ENCODE assay signal across 13 mouse cellular contexts in the genomic region with DNA sequence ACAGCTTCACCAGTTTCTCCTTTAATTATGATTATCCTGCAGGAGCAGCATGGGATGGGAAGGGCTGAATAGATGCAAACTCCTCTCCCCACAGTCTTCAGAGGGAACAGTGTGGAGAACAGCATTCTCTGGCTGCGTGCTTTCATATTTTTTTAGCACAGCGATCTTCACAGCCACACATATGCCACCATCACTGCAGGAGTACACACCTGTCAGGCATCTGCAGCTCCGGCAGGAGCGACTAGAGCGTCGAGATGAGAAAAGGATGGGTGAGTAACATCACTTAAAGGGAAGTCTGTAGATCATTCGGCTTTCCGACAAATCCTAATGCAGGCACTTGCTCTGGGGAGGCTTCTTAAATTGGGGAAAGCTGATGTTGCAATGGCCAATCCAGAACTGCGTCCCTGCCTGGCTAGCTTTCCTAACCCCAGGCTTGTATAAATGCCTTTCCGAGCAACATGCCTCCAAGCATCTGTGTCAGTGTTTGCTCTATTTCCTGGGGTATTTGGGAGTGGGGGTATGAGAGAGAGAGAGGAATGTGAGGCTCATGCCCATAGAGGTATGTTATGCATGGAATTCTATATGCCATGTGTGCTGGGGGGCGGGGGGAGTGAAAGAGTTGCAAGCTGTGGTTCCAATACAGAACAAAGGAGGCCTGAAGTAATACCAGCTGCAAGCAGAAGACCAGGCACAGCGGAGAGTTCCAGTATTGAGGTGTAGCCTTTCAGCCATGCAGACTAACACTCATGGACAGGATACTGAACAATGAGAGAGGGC.
DNase-seq lines count a peak whose midpoint lies in the region; ATAC-seq and TF ChIP-seq lines count a peak whose summit lies in the region.
"Had no signal": no experiment of that assay in that cellular context is flagged by ENCODE, and none has a peak within 500 bp of the region (broad histone marks: within the 10 kb centered on the region; RNA-seq: fewer than 3 reads in every experiment).

No protein-coding gene starts in this region.

- H3K4me1 ChIP-seq in heart, embryonic 13.5 days, result peaks cover 66% of the 10 kb centered on the region
- H3K4me1 ChIP-seq in midbrain, embryonic 16.5 days (ENCODE audit: control insufficient read depth, insufficient read depth, low read length), result peaks cover 5% of the 10 kb centered on the region
- peaks cover 9% of the 10 kb centered on the region; the same call in 1 of the 2 replicates for H3K4me1 ChIP-seq in midbrain, embryonic 15.5 days
- H3K4me1 ChIP-seq in hindbrain, embryonic 14.5 days (replicated peaks; ENCODE audit: control insufficient read depth, insufficient read depth, low read length), result peaks cover 16% of the 10 kb centered on the region; the same call in 1 of the 2 replicates
- no peaks in the 10 kb centered on the region for H3K4me1 ChIP-seq in liver, postnatal 0 days (ENCODE audit: insufficient read depth)

- DNase-seq in heart, postnatal 14 days, result no peak
- no peak for DNase-seq in hindbrain, embryonic 14.5 days (ENCODE audit: low spot score)
- DNase-seq in retina, postnatal 1 day, result peak; percentile 49
- no peak for DNase-seq in B cell, adult 2 months
- DNase-seq in liver, postnatal 0 days, result no peak
- DNase-seq: adrenal gland, postnatal 10 days; kidney, postnatal 36 days; lung, adult 2 months had no signal

- H3K9ac ChIP-seq in heart, embryonic 13.5 days, result 0 out of 2 replicates have a peak overlapping the region, but pooled peaks have one; percentile 28
- H3K9ac ChIP-seq in midbrain, embryonic 16.5 days (ENCODE audit: low read depth, low read length), result no peak overlapping the region
- no peak overlapping the region for H3K9ac ChIP-seq in midbrain, embryonic 15.5 days
- H3K9ac ChIP-seq in hindbrain, embryonic 14.5 days, result peak overlapping the region; percentile 13; the same call in 1 of the 2 replicates
- H3K9ac ChIP-seq in liver, postnatal 0 days (replicated peaks), result no peak overlapping the region

- no peak overlapping the region for H3K27ac ChIP-seq in heart, embryonic 13.5 days (replicated peaks)
- H3K27ac ChIP-seq in midbrain, embryonic 16.5 days (ENCODE audit: low read length), result no peak overlapping the region
- H3K27ac ChIP-seq in midbrain, embryonic 15.5 days, result no peak overlapping the region
- H3K27ac ChIP-seq in hindbrain, embryonic 14.5 days, result no peak overlapping the region; the same call in 1 of the 2 replicates
- H3K27ac ChIP-seq in liver, postnatal 0 days (ENCODE audit: low read depth), result no peak overlapping the region

- H3K36me3 ChIP-seq in heart, embryonic 13.5 days, result no peaks in the 10 kb centered on the region
- H3K36me3 ChIP-seq in midbrain, embryonic 16.5 days (ENCODE audit: control insufficient read depth, insufficient read depth, low read length), result no peaks in the 10 kb centered on the region
- H3K36me3 ChIP-seq in midbrain, embryonic 15.5 days (replicated peaks), result no peaks in the 10 kb centered on the region
- no peaks in the 10 kb centered on the region for H3K36me3 ChIP-seq in hindbrain, embryonic 14.5 days (replicated peaks; ENCODE audit: control insufficient read depth, insufficient read depth)
- H3K36me3 ChIP-seq in liver, postnatal 0 days (replicated peaks; ENCODE audit: insufficient read depth, low read length), result no peaks in the 10 kb centered on the region

- H3K4me3 ChIP-seq in heart, embryonic 13.5 days, result no peak overlapping the region
- H3K4me3 ChIP-seq in midbrain, embryonic 16.5 days (ENCODE audit: low read depth, low read length), result no peak overlapping the region
- H3K4me3 ChIP-seq in midbrain, embryonic 15.5 days, result no peak overlapping the region
- H3K4me3 ChIP-seq in hindbrain, embryonic 14.5 days (replicated peaks; ENCODE audit: low read length), result no peak overlapping the region
- no peak overlapping the region for H3K4me3 ChIP-seq in liver, postnatal 0 days (ENCODE audit: low read depth, low read length)

- H3K4me2 ChIP-seq in heart, embryonic 13.5 days, result no peak overlapping the region
- H3K4me2 ChIP-seq in midbrain, embryonic 16.5 days (ENCODE audit: low read length), result 0 out of 2 replicates have a peak overlapping the region, but pooled peaks have one; percentile 10
- no peak overlapping the region for H3K4me2 ChIP-seq in midbrain, embryonic 15.5 days
- no peak overlapping the region for H3K4me2 ChIP-seq in hindbrain, embryonic 14.5 days (replicated peaks)
- no peak overlapping the region for H3K4me2 ChIP-seq in liver, postnatal 0 days (ENCODE audit: low read depth, low read length)
- H3K4me2 ChIP-seq: heart, embryonic 11.5 days had no signal

- H3K9me3 ChIP-seq in heart, embryonic 13.5 days, result no peaks in the 10 kb centered on the region
- no peaks in the 10 kb centered on the region for H3K9me3 ChIP-seq in midbrain, embryonic 16.5 days (replicated peaks; ENCODE audit: control insufficient read depth, low read length, poor library complexity, severe bottlenecking)
- no peaks in the 10 kb centered on the region for H3K9me3 ChIP-seq in midbrain, embryonic 15.5 days
- H3K9me3 ChIP-seq in hindbrain, embryonic 14.5 days (ENCODE audit: control insufficient read depth, low read length), result no peaks in the 10 kb centered on the region
- H3K9me3 ChIP-seq in liver, postnatal 0 days (ENCODE audit: low read length), result no peaks in the 10 kb centered on the region

- 74% methylated on average over 12 of the region's 12 CpGs for WGBS in heart, embryonic 13.5 days
- 76% methylated on average over 12 of the region's 12 CpGs for WGBS in midbrain, embryonic 16.5 days
- WGBS in midbrain, embryonic 15.5 days, result 70% methylated on average over 12 of the region's 12 CpGs
- WGBS in hindbrain, embryonic 14.5 days, result 78% methylated on average over 12 of the region's 12 CpGs
- WGBS in liver, postnatal 0 days (ENCODE audit: insufficient replicate concordance), result 80% methylated on average over 12 of the region's 12 CpGs

- TF ChIP-seq CTCF in liver, postnatal 0 days (IDR thresholded peaks at IDR 0.05; ENCODE audit: low read depth), result no peak

- H3K27me3 ChIP-seq in heart, embryonic 13.5 days (replicated peaks), result no peaks in the 10 kb centered on the region
- H3K27me3 ChIP-seq in midbrain, embryonic 16.5 days (ENCODE audit: control insufficient read depth, insufficient read depth, low read depth, low read length), result no peaks in the 10 kb centered on the region
- H3K27me3 ChIP-seq in midbrain, embryonic 15.5 days (replicated peaks), result no peaks in the 10 kb centered on the region
- H3K27me3 ChIP-seq in hindbrain, embryonic 14.5 days (ENCODE audit: control insufficient read depth, insufficient read depth, low read length), result no peaks in the 10 kb centered on the region
- no peaks in the 10 kb centered on the region for H3K27me3 ChIP-seq in liver, postnatal 0 days (ENCODE audit: insufficient read depth, low read length)
- H3K27me3 ChIP-seq: CH12.LX had no signal

- no peak for TF ChIP-seq EP300 in liver, postnatal 0 days (IDR thresholded peaks at IDR 0.05; ENCODE audit: low read depth)

- ATAC-seq in heart, embryonic 13.5 days (ENCODE audit: extremely low read depth, insufficient number of reproducible peaks, low FRiP score, low TSS enrichment), result no peak
- ATAC-seq in midbrain, embryonic 16.5 days, result no peak
- ATAC-seq in midbrain, embryonic 15.5 days (replicated peaks), result no peak
- no peak for ATAC-seq in hindbrain, embryonic 14.5 days (ENCODE audit: low FRiP score)
- ATAC-seq in liver, postnatal 0 days, result no peak

- intact Hi-C loops in heart, postnatal 14 days (cut with DNase I), result loop anchor here (5.0 kb wide), 2 partner anchors 51 to 86 kb away; partner anchors contain the start of gene Nxn

Comparison
In these comparisons a context has a peak if more than half of its experiments do, and no peak if none do; other contexts are left out.
1. H3K9ac ChIP-seq: peak in heart, embryonic 13.5 days (single experiment) and hindbrain, embryonic 14.5 days (single experiment); none in midbrain, embryonic 16.5 days (single experiment), midbrain, embryonic 15.5 days (single experiment) and liver, postnatal 0 days (single experiment).